Comparison of ENCODE assay signal across 12 mouse cellular contexts in genomic region chr10:121129000-121129925, GRCm38 (mm10).
A peak's percentile ranks its signal among the peaks of the same experiment; 100 is the strongest.
DNase-seq lines count a peak whose midpoint lies in the region; ATAC-seq and TF ChIP-seq lines count a peak whose summit lies in the region.
"Had no signal": no experiment of that assay in that cellular context is flagged by ENCODE, and none has a peak within 500 bp of the region (broad histone marks: within the 10 kb centered on the region; RNA-seq: fewer than 3 reads in every experiment).

No protein-coding gene starts in this region.

- H3K4me1 ChIP-seq in hindbrain, postnatal 0 days (ENCODE audit: insufficient read depth, low read length) = no peaks in the 10 kb centered on the region
- H3K4me1 ChIP-seq in hindbrain, embryonic 13.5 days (replicated peaks) = no peaks in the 10 kb centered on the region
- H3K4me1 ChIP-seq in embryonic facial prominence, embryonic 14.5 days (ENCODE audit: control insufficient read depth, insufficient read depth, low read length) = peaks cover 9% of the 10 kb centered on the region; the same call in 1 of the 2 replicates
- H3K4me1 ChIP-seq in limb, embryonic 15.5 days = peaks cover 17% of the 10 kb centered on the region

- H3K27me3 ChIP-seq in hindbrain, postnatal 0 days (ENCODE audit: insufficient read depth, low read length) = no peaks in the 10 kb centered on the region; the same call in 1 of the 2 replicates
- no peaks in the 10 kb centered on the region for H3K27me3 ChIP-seq in hindbrain, embryonic 13.5 days
- H3K27me3 ChIP-seq in embryonic facial prominence, embryonic 14.5 days (replicated peaks; ENCODE audit: control insufficient read depth, insufficient read depth, low read length) = no peaks in the 10 kb centered on the region
- no peaks in the 10 kb centered on the region for H3K27me3 ChIP-seq in limb, embryonic 15.5 days

- TF ChIP-seq POLR2A in brain, embryonic 14.5 days (IDR thresholded peaks at IDR 0.05; ENCODE audit: borderline replicate concordance, extremely low read depth, insufficient read depth, insufficient read length, poor library complexity, severe bottlenecking) = no peak

- no peak overlapping the region for H3K4me2 ChIP-seq in hindbrain, postnatal 0 days (ENCODE audit: low read depth, low read length)
- no peak overlapping the region for H3K4me2 ChIP-seq in hindbrain, embryonic 13.5 days
- peak overlapping the region; percentile 20; the same call in 1 of the 2 replicates for H3K4me2 ChIP-seq in embryonic facial prominence, embryonic 14.5 days (ENCODE audit: low read depth, low read length)
- peak overlapping the region; percentile 8; the same call in 1 of the 2 replicates for H3K4me2 ChIP-seq in limb, embryonic 15.5 days
- H3K4me2 ChIP-seq: midbrain, embryonic 11.5 days had no signal

- no peaks in the 10 kb centered on the region for H3K9me3 ChIP-seq in hindbrain, postnatal 0 days (ENCODE audit: low read length)
- H3K9me3 ChIP-seq in hindbrain, embryonic 13.5 days = no peaks in the 10 kb centered on the region
- no peaks in the 10 kb centered on the region for H3K9me3 ChIP-seq in embryonic facial prominence, embryonic 14.5 days (ENCODE audit: control insufficient read depth, low read length)
- H3K9me3 ChIP-seq in limb, embryonic 15.5 days = no peaks in the 10 kb centered on the region

- peak; percentile 67; the same call in 1 of the 2 replicates for ATAC-seq in hindbrain, postnatal 0 days
- no peak for ATAC-seq in hindbrain, embryonic 13.5 days (ENCODE audit: low FRiP score)
- no peak for ATAC-seq in embryonic facial prominence, embryonic 14.5 days (ENCODE audit: low read depth)
- ATAC-seq in limb, embryonic 15.5 days (ENCODE audit: insufficient number of reproducible peaks, low FRiP score, low TSS enrichment, low read depth) = peak; percentile 46; the same call in 1 of the 2 replicates
- no peak for ATAC-seq in CD4-positive, CD25-positive, alpha-beta regulatory T cell, adult 4 months

- TF ChIP-seq CTCF in hindbrain, postnatal 0 days (IDR thresholded peaks at IDR 0.05; ENCODE audit: low read depth) = no peak
- no peak for TF ChIP-seq CTCF in brain, embryonic 14.5 days (IDR thresholded peaks at IDR 0.05; ENCODE audit: borderline replicate concordance, extremely low read depth, insufficient read depth, insufficient read length)

- H3K9ac ChIP-seq in hindbrain, postnatal 0 days (replicated peaks; ENCODE audit: low read length) = no peak overlapping the region
- no peak overlapping the region for H3K9ac ChIP-seq in hindbrain, embryonic 13.5 days
- H3K9ac ChIP-seq in embryonic facial prominence, embryonic 14.5 days (ENCODE audit: low read depth, low read length) = peak overlapping the region; percentile 25; the same call in 1 of the 2 replicates
- no peak overlapping the region for H3K9ac ChIP-seq in limb, embryonic 15.5 days

- peak; percentile 65 for DNase-seq in hindbrain, postnatal 0 days (ENCODE audit: low spot score)
- DNase-seq in brain, embryonic 14.5 days (ENCODE audit: low read depth) = peak; percentile 62
- DNase-seq in embryonic facial prominence, embryonic 14.5 days (ENCODE audit: low spot score) = peak; percentile 35
- DNase-seq in urinary bladder, postnatal 4 days (ENCODE audit: low spot score in 2 of 2) = no peak
- DNase-seq in left cerebral cortex, postnatal 10 days (ENCODE audit: extremely low spot score in 1 of 2, low spot score in 2 of 2) = no peak
- DNase-seq: right cerebral cortex, postnatal 14 days; thymus, postnatal 4 days had no signal

- no peak overlapping the region for H3K27ac ChIP-seq in hindbrain, postnatal 0 days
- H3K27ac ChIP-seq in hindbrain, embryonic 13.5 days = no peak overlapping the region
- H3K27ac ChIP-seq in embryonic facial prominence, embryonic 14.5 days (replicated peaks; ENCODE audit: low read depth, low read length) = peak overlapping the region; percentile 55; the same call in 1 of the 2 replicates
- peak overlapping the region; percentile 4 for H3K27ac ChIP-seq in limb, embryonic 15.5 days
- H3K27ac ChIP-seq: layer of hippocampus, adult 2 months had no signal

- H3K36me3 ChIP-seq in hindbrain, postnatal 0 days (ENCODE audit: insufficient read depth, low read length) = no peaks in the 10 kb centered on the region
- no peaks in the 10 kb centered on the region for H3K36me3 ChIP-seq in hindbrain, embryonic 13.5 days
- no peaks in the 10 kb centered on the region for H3K36me3 ChIP-seq in embryonic facial prominence, embryonic 14.5 days (ENCODE audit: control insufficient read depth, insufficient read depth, low read length)
- no peaks in the 10 kb centered on the region for H3K36me3 ChIP-seq in limb, embryonic 15.5 days

- intact Hi-C loops in left cerebral cortex, postnatal 10 days (cut with DNase I) = no loop called here

- WGBS in hindbrain, postnatal 0 days = 45% methylated on average over 20 of the region's 20 CpGs
- WGBS in hindbrain, embryonic 13.5 days = 70% methylated on average over 20 of the region's 20 CpGs
- 43% methylated on average over 20 of the region's 20 CpGs for WGBS in embryonic facial prominence, embryonic 14.5 days
- 30% methylated on average over 20 of the region's 20 CpGs for WGBS in limb, embryonic 15.5 days

- no peak overlapping the region for H3K4me3 ChIP-seq in hindbrain, postnatal 0 days (ENCODE audit: low read length)
- no peak overlapping the region for H3K4me3 ChIP-seq in hindbrain, embryonic 13.5 days
- no peak overlapping the region for H3K4me3 ChIP-seq in embryonic facial prominence, embryonic 14.5 days (ENCODE audit: low read depth, low read length)
- no peak overlapping the region for H3K4me3 ChIP-seq in limb, embryonic 15.5 days
- H3K4me3 ChIP-seq: layer of hippocampus, adult 2 months had no signal

Comparison
In these comparisons a context has a peak if more than half of its experiments do, and no peak if none do; other contexts are left out.
1. ATAC-seq: peak in hindbrain, postnatal 0 days (single experiment) and limb, embryonic 15.5 days (single experiment); none in hindbrain, embryonic 13.5 days (single experiment), embryonic facial prominence, embryonic 14.5 days (single experiment) and CD4-positive, CD25-positive, alpha-beta regulatory T cell, adult 4 months (single experiment).
2. DNase-seq: peak in hindbrain, postnatal 0 days (single experiment), brain, embryonic 14.5 days (single experiment) and embryonic facial prominence, embryonic 14.5 days (single experiment); none in urinary bladder, postnatal 4 days (0 of 2) and left cerebral cortex, postnatal 10 days (0 of 2).
3. H3K27ac ChIP-seq: peak in embryonic facial prominence, embryonic 14.5 days (single experiment) and limb, embryonic 15.5 days (single experiment); none in hindbrain, postnatal 0 days (single experiment) and hindbrain, embryonic 13.5 days (single experiment).
4. H3K4me2 ChIP-seq: peak in embryonic facial prominence, embryonic 14.5 days (single experiment) and limb, embryonic 15.5 days (single experiment); none in hindbrain, postnatal 0 days (single experiment) and hindbrain, embryonic 13.5 days (single experiment).